Mouse (Mus musculus) midbrain, embryonic 11.5 days (tissue): ENCODE data around the gene Slc25a4. TPM values are rescaled to one million over a fixed set of nuclear protein-coding genes. Genes with fewer than 3 reads are reported as not detected.

ENCODE experiments used
- ATAC-seq: fragments of 200-750 bp; cut with Nextera tagmentation; 2 replicates; pipeline ENCODE4 v1.8.0; 2017; ENCODE audit warnings: moderate TSS enrichment, moderate library complexity; ENCODE audit not compliant: low FRiP score
- DNase-seq: peaks from one replicate; pipeline ENCODE4 v3.0.0; 2015; ENCODE audit warnings: low spot score; ENCODE audit errors: missing footprints
- H3K27ac ChIP-seq: fragments of 300-500 bp; sonication (generic); 2 replicates; pipeline ENCODE4 v1.5.1; 2014; ENCODE audit warnings: low read depth, low read length
- H3K27me3 ChIP-seq: fragments of 300-500 bp; sonication (generic); 2 replicates; pipeline ENCODE4 v1.6.1; 2014; ENCODE audit warnings: mild to moderate bottlenecking, low read length, moderate library complexity, mixed read lengths; ENCODE audit not compliant: control insufficient read depth, insufficient read depth
- H3K36me3 ChIP-seq: fragments of 300-500 bp; sonication (generic); 2 replicates; pipeline ENCODE4 v1.6.1; 2014; ENCODE audit warnings: mild to moderate bottlenecking, low read length, moderate library complexity, mixed read lengths; ENCODE audit not compliant: control insufficient read depth, insufficient read depth
- H3K4me1 ChIP-seq: fragments of 300-500 bp; sonication (generic); 2 replicates; pipeline ENCODE4 v1.6.1; 2014; ENCODE audit warnings: low read length; ENCODE audit not compliant: control insufficient read depth, insufficient read depth
- H3K4me2 ChIP-seq: fragments of 300-500 bp; sonication (generic); 2 replicates; pipeline ENCODE4 v1.6.1; 2014; ENCODE audit warnings: mild to moderate bottlenecking, moderate library complexity
- H3K4me3 ChIP-seq: fragments of 300-500 bp; sonication (generic); 2 replicates; pipeline ENCODE4 v1.5.1; 2014; ENCODE audit warnings: low read depth, low read length
- H3K9ac ChIP-seq: fragments of 300-500 bp; sonication (generic); 2 replicates; pipeline ENCODE4 v1.6.1; 2014; ENCODE audit warnings: low read length
- H3K9me3 ChIP-seq: fragments of 300-500 bp; sonication (generic); 2 replicates; pipeline ENCODE4 v1.6.1; 2016; ENCODE audit warnings: low read length; ENCODE audit not compliant: control insufficient read depth
- WGBS: fragments of 180-500 bp; shearing (Covaris S2); extraction: QIAGEN DNeasy Blood & Tissue Kit; methylation state at CpG from one replicate; pipeline ENCODE4 v1.1.7; 2014; 5-methylcytosine and 5-hydroxymethylcytosine counted together
- microRNA-seq: library from miRNA; unstranded; fragments of <30 nt; microRNA quantifications from one replicate; pipeline ENCODE4, GENCODE M21; 2017
- polyA plus RNA-seq: library from polyadenylated mRNA; unstranded; fragments of >200 nt; fragmentation: Nextera tagmentation; extraction: Ambion mirVana; gene quantifications from 2 replicates; pipeline ENCODE4 v1.2.1, GENCODE M21; 2014

Gene Slc25a4
- polyA plus RNA-seq, 1 experiment from 2014 or later, result 504 TPM

DNA sequence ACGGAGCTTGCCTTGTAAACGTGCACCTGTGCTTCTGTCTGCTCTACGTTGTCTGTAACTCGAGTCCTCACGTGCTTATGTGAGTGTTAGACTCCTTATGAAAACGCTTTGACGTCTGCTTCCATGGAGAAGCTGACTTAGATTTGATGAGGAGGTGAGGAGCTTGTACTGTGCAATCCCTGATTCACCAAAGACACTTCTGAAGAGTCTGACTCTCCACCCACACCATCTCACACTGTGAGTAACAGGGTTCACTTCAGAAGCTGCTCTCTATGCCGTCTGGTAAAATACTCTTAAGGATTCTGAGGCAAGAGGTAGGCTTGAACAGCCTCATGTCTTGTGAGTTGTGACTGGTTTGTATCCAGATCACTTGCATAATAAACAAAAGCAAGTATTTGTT is 18.0 kb downstream of the Slc25a4 start:
- no peak overlapping the region for H3K4me2 ChIP-seq
- H3K9ac ChIP-seq, result no peak overlapping the region
- H3K9me3 ChIP-seq, result no peaks in the 10 kb centered on the region
- H3K36me3 ChIP-seq, result no peaks in the 10 kb centered on the region
- no peak for DNase-seq
- WGBS, result 91% methylated on average over 8 of the region's 8 CpGs
- H3K4me1 ChIP-seq, result no peaks in the 10 kb centered on the region
- no peak for ATAC-seq
- H3K27ac ChIP-seq, result no peak overlapping the region
- no peak overlapping the region for H3K4me3 ChIP-seq
- H3K27me3 ChIP-seq, result no peaks in the 10 kb centered on the region

GRCm38 (mm10) chr8:46185361-46185760 is 25.7 kb downstream of the Slc25a4 start:
- H3K4me1 ChIP-seq, result no peaks in the 10 kb centered on the region
- DNase-seq (peak; percentile 92), ATAC-seq (no peak)
- WGBS, result 9% methylated on average over 2 of the region's 2 CpGs
- no peak overlapping the region for H3K4me3 ChIP-seq
- no peaks in the 10 kb centered on the region for H3K36me3 ChIP-seq
- H3K9me3 ChIP-seq, result no peaks in the 10 kb centered on the region
- no peak overlapping the region for H3K4me2 ChIP-seq
- H3K9ac ChIP-seq, result no peak overlapping the region
- no peak overlapping the region for H3K27ac ChIP-seq
- no peaks in the 10 kb centered on the region for H3K27me3 ChIP-seq

- H3K36me3 ChIP-seq, result no peaks in the 10 kb centered on the region
- no peaks in the 10 kb centered on the region for H3K4me1 ChIP-seq
- H3K27me3 ChIP-seq, result no peaks in the 10 kb centered on the region
- no peak overlapping the region for H3K4me2 ChIP-seq
- 94% methylated on average over 7 of the region's 7 CpGs for WGBS
- no peak for DNase-seq
- H3K9ac ChIP-seq, result no peak overlapping the region
- H3K27ac ChIP-seq, result no peak overlapping the region
- ATAC-seq, result no peak
- H3K9me3 ChIP-seq, result no peaks in the 10 kb centered on the region
- H3K4me3 ChIP-seq, result no peak overlapping the region
Measured at GRCm38 (mm10) chr8:46180136-46180535, 30.9 kb downstream of the Slc25a4 start.

- no peak overlapping the region for H3K27ac ChIP-seq
- H3K4me1 ChIP-seq, result no peaks in the 10 kb centered on the region
- H3K4me2 ChIP-seq, result no peak overlapping the region
- no peak overlapping the region for H3K9ac ChIP-seq
- no peaks in the 10 kb centered on the region for H3K27me3 ChIP-seq
- no peak overlapping the region for H3K4me3 ChIP-seq
- H3K9me3 ChIP-seq, result no peaks in the 10 kb centered on the region
- DNase-seq (no peak), ATAC-seq (no peak)
- 0 out of 2 replicates have a peak, but pooled peaks cover 2% of the 10 kb centered on the region for H3K36me3 ChIP-seq
- 78% methylated on average over 2 of the region's 2 CpGs for WGBS
Measured at GRCm38 (mm10) chr8:46173651-46174050, 37.4 kb downstream of the Slc25a4 start.

- WGBS, result under 1% methylated on average over 24 of the region's 25 CpGs
- Histone ChIP-seq H3K27ac (peak overlapping the region; percentile 71; the same call in 1 of the 2 replicates), H3K9me3 (no peaks in the 10 kb centered on the region), H3K9ac (peak overlapping the region; percentile 83), H3K4me3 (peak overlapping the region; percentile 55), H3K4me1 (peaks cover 12% of the 10 kb centered on the region), H3K36me3 (no peaks in the 10 kb centered on the region), H3K4me2 (peak overlapping the region; percentile 53), H3K27me3 (no peaks in the 10 kb centered on the region)
- ATAC-seq (no peak; the same call in 1 of the 2 replicates), DNase-seq (no peak)
Measured at GRCm38 (mm10) chr8:46163870-46164190, 47.3 kb downstream of the Slc25a4 start.

DNA sequence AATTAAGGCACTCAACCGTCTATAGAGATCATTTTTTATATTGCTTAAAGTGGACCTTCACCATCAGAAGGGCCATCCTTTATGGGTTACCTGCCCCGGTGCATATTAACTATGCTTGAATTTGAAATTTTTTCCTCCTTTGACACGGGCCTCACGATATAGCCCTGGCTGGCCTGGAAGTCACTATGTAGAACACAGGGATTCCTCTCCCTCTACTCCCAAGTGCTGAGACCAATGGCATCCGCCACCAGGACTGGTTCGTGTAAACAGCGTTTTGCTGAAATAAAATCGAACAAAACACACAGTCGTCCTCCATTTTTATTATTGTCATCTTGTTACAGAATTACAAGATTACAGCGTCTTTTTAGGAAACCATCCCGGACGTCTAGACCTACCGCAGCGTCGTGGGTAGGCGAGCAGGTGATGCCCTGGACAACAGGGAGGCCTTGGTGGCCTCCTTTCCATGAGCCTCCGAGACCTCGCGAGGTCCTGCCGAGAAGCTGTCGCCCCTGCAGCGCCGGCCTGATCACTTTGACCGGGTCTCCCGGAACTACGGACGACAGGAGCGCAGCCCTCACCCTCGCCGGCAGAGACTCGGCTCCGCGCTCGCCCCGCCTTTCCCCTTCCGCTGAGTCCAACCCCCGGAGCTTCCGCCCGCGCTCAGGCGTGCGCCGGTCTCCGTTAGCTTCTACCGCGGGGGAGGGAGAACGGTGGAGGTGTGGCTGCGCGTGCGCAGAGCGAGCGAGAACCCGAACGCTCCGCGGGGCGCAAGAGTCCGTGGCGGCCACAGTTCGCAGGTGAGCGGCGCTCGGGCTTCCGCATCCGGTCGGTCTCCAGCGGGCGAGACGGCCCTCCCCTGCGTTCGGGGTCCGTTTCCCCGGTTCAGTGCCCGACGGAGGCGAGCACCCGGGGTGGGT is 47.9 kb downstream of the Slc25a4 start:
- Histone ChIP-seq H3K4me1 (peaks cover 12% of the 10 kb centered on the region), H3K9me3 (no peaks in the 10 kb centered on the region), H3K4me3 (peak overlapping the region; percentile 55), H3K36me3 (no peaks in the 10 kb centered on the region), H3K4me2 (peak overlapping the region; percentile 53), H3K27me3 (no peaks in the 10 kb centered on the region), H3K9ac (peak overlapping the region; percentile 83), H3K27ac (peak overlapping the region; percentile 71)
- ATAC-seq, result peak; percentile 98
- WGBS, result 3% methylated on average over 68 of the region's 77 CpGs
- peak; percentile 99 for DNase-seq

Small RNAs within 50 kb of the gene (microRNA-seq; reads per million reads assigned to microRNA genes)
- not detected for gene Gm23812

Other genes with a start within 250 kb of the Slc25a4 start
- gene 1700029J07Rik, start 236.0 kb downstream of the Slc25a4 start, polyA plus RNA-seq, result 2.8 and 3.4 TPM in 2 replicates
- gene Ufsp2, start 235.8 kb downstream of the Slc25a4 start, polyA plus RNA-seq, result 52.6 and 55.0 TPM in 2 replicates
- gene Lrp2bp, start 212.0 kb downstream of the Slc25a4 start, polyA plus RNA-seq, result 0.11 and 0.44 TPM in 2 replicates
- gene Ankrd37, start 205.6 kb downstream of the Slc25a4 start, polyA plus RNA-seq, result 14.0 and 18.5 TPM in 2 replicates
- 21.7 and 21.8 TPM in 2 replicates for gene Cfap97, start 59.5 kb downstream of the Slc25a4 start, polyA plus RNA-seq
- 5.9 and 7.1 TPM in 2 replicates for gene Snx25, start 59.1 kb downstream of the Slc25a4 start, polyA plus RNA-seq
- gene Helt, start 83.4 kb upstream of the Slc25a4 start, polyA plus RNA-seq, result 48.9 and 49.0 TPM in 2 replicates